ENCODE assay signal across 9 mouse cellular contexts in the genomic region with DNA sequence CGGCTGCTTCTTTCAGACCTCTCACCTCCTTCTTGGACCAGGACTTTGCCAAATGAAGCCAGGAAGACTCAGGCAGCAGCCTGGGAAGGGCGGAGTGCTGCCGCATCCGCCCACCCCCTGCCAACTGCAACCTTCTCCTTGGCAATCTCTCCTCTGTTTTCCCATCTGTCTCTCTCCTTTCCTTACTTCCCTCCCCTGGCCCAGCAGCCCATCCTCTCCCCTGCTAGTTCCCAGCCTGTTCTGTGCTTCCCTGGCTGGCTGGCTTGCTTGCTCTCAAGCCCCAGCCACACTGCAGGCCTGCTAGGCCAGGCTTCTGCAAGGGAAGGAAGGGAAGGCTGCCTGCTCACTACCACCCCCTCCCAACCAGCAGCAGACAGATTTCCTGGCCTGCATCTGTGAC. TPM values are rescaled to one million over a fixed set of nuclear protein-coding genes. Genes with fewer than 3 reads are reported as not detected.
DNase-seq lines count a peak whose midpoint lies in the region; ATAC-seq and TF ChIP-seq lines count a peak whose summit lies in the region.
"Had no signal": no experiment of that assay in that cellular context is flagged by ENCODE, and none has a peak within 500 bp of the region (broad histone marks: within the 10 kb centered on the region; RNA-seq: fewer than 3 reads in every experiment).

No protein-coding gene starts in this region.

- no peak for ATAC-seq in liver, postnatal 0 days
- ATAC-seq in liver, embryonic 12.5 days, result no peak
- ATAC-seq in forebrain, embryonic 15.5 days (replicated peaks), result peak; percentile 47

- H3K27ac ChIP-seq in liver, postnatal 0 days (ENCODE audit: low read depth), result peak overlapping the region; percentile 11; the same call in 1 of the 2 replicates
- no peak overlapping the region for H3K27ac ChIP-seq in liver, embryonic 12.5 days
- H3K27ac ChIP-seq in forebrain, embryonic 15.5 days (replicated peaks), result peak overlapping the region; percentile 85
- H3K27ac ChIP-seq: limb, embryonic 12.5 days had no signal

- WGBS in liver, postnatal 0 days (ENCODE audit: insufficient replicate concordance), result 81% methylated on average over 3 of the region's 4 CpGs
- WGBS in liver, embryonic 12.5 days (ENCODE audit: insufficient replicate concordance), result 77% methylated on average over 3 of the region's 4 CpGs
- WGBS in forebrain, embryonic 15.5 days, result 54% methylated on average over 4 of the region's 4 CpGs

- TF ChIP-seq CTCF in liver, postnatal 0 days (IDR thresholded peaks at IDR 0.05; ENCODE audit: low read depth), result no peak

- no peak overlapping the region for H3K4me3 ChIP-seq in liver, postnatal 0 days (ENCODE audit: low read depth, low read length)
- H3K4me3 ChIP-seq in liver, embryonic 12.5 days, result no peak overlapping the region
- no peak overlapping the region for H3K4me3 ChIP-seq in forebrain, embryonic 15.5 days
- H3K4me3 ChIP-seq: limb, embryonic 12.5 days had no signal

- TF ChIP-seq EP300 in liver, postnatal 0 days (IDR thresholded peaks at IDR 0.05; ENCODE audit: low read depth), result no peak

- peaks cover 7% of the 10 kb centered on the region; the same call in 1 of the 2 replicates for H3K27me3 ChIP-seq in liver, postnatal 0 days (ENCODE audit: insufficient read depth, low read length)
- H3K27me3 ChIP-seq in liver, embryonic 12.5 days (replicated peaks), result peaks cover 70% of the 10 kb centered on the region
- H3K27me3 ChIP-seq in forebrain, embryonic 15.5 days, result no peaks in the 10 kb centered on the region

- intact Hi-C loops in left cerebral cortex, postnatal 4 days (cut with DNase I), result no loop called here

- H3K36me3 ChIP-seq in liver, postnatal 0 days (replicated peaks; ENCODE audit: insufficient read depth, low read length), result no peaks in the 10 kb centered on the region
- H3K36me3 ChIP-seq in liver, embryonic 12.5 days, result no peaks in the 10 kb centered on the region
- H3K36me3 ChIP-seq in forebrain, embryonic 15.5 days, result no peaks in the 10 kb centered on the region
- H3K36me3 ChIP-seq: limb, embryonic 12.5 days had no signal

- peaks cover 11% of the 10 kb centered on the region for H3K4me1 ChIP-seq in liver, postnatal 0 days (ENCODE audit: insufficient read depth)
- H3K4me1 ChIP-seq in liver, embryonic 12.5 days, result peaks cover 15% of the 10 kb centered on the region
- peaks cover 35% of the 10 kb centered on the region for H3K4me1 ChIP-seq in forebrain, embryonic 15.5 days

- H3K4me2 ChIP-seq in liver, postnatal 0 days (ENCODE audit: low read depth, low read length), result no peak overlapping the region
- no peak overlapping the region for H3K4me2 ChIP-seq in liver, embryonic 12.5 days
- H3K4me2 ChIP-seq in forebrain, embryonic 15.5 days (replicated peaks), result no peak overlapping the region
- H3K4me2 ChIP-seq: limb, embryonic 12.5 days had no signal

- no peak for DNase-seq in liver, postnatal 0 days
- peak; percentile 89 for DNase-seq in cerebellum, adult 11-12 months
- DNase-seq in left cerebral cortex, postnatal 4 days, result peak; percentile 85
- DNase-seq in yolk sac, embryonic 10.5 days (ENCODE audit: low spot score), result no peak
- no peak for DNase-seq in gastrocnemius, adult 18-20 months (ENCODE audit: low spot score)

- H3K9ac ChIP-seq in liver, postnatal 0 days (replicated peaks), result no peak overlapping the region
- no peak overlapping the region for H3K9ac ChIP-seq in liver, embryonic 12.5 days
- H3K9ac ChIP-seq in forebrain, embryonic 15.5 days (replicated peaks), result no peak overlapping the region
- H3K9ac ChIP-seq: limb, embryonic 12.5 days had no signal

- no peaks in the 10 kb centered on the region for H3K9me3 ChIP-seq in liver, postnatal 0 days (ENCODE audit: low read length)
- no peaks in the 10 kb centered on the region for H3K9me3 ChIP-seq in liver, embryonic 12.5 days (replicated peaks)
- H3K9me3 ChIP-seq in forebrain, embryonic 15.5 days, result no peaks in the 10 kb centered on the region
- H3K9me3 ChIP-seq: limb, embryonic 12.5 days had no signal

RNA-seq across cellular contexts. Expression of a gene that starts 3.3 kb away (rescaled TPM):
- polyA plus RNA-seq in liver, postnatal 0 days (2015; fragmentation: Nextera tagmentation; extraction: Ambion mirVana), result not detected in 2 replicates
- polyA plus RNA-seq in liver, embryonic 12.5 days (2016; fragmentation: Nextera tagmentation; extraction: Ambion mirVana), result not detected in 2 replicates
- not detected in 2 replicates for polyA plus RNA-seq in forebrain, embryonic 15.5 days (2015; fragmentation: Nextera tagmentation; extraction: Ambion mirVana)
- total RNA-seq in left cerebral cortex, postnatal 4 days (2021), result not detected
- not detected for total RNA-seq in gastrocnemius, adult 18-20 months (2021)
- total RNA-seq: common myeloid progenitor, adult 5-6 weeks had no signal
- polyA plus RNA-seq: limb, embryonic 12.5 days had no signal

RNA-seq across cellular contexts. Expression of a gene that starts 3.7 kb away (rescaled TPM):
- polyA plus RNA-seq in liver, postnatal 0 days (2015; fragmentation: Nextera tagmentation; extraction: Ambion mirVana), result 0.06 and 0.14 TPM in 2 replicates
- polyA plus RNA-seq in liver, embryonic 12.5 days (2016; fragmentation: Nextera tagmentation; extraction: Ambion mirVana), result 0.35 and 0.37 TPM in 2 replicates
- 24.2 and 25.8 TPM in 2 replicates for polyA plus RNA-seq in forebrain, embryonic 15.5 days (2015; fragmentation: Nextera tagmentation; extraction: Ambion mirVana)
- total RNA-seq in left cerebral cortex, postnatal 4 days (2021), result 100 to 1,000 TPM; 109 to 128 TPM
- under 1 TPM in 1 of 2 experiments, not detected in 1; 0.02 TPM for total RNA-seq in gastrocnemius, adult 18-20 months (2021)
- total RNA-seq: common myeloid progenitor, adult 5-6 weeks had no signal

RNA-seq across cellular contexts. Expression of a gene that starts 13.4 kb away (rescaled TPM):
- polyA plus RNA-seq in liver, postnatal 0 days (2015; fragmentation: Nextera tagmentation; extraction: Ambion mirVana), result 0.36 and 0.52 TPM in 2 replicates
- 0.36 and 0.39 TPM in 2 replicates for polyA plus RNA-seq in liver, embryonic 12.5 days (2016; fragmentation: Nextera tagmentation; extraction: Ambion mirVana)
- polyA plus RNA-seq in forebrain, embryonic 15.5 days (2015; fragmentation: Nextera tagmentation; extraction: Ambion mirVana), result 1.3 and 1.6 TPM in 2 replicates
- total RNA-seq in left cerebral cortex, postnatal 4 days (2021), result 1 to 10 TPM; 1.8 to 2.1 TPM
- total RNA-seq in gastrocnemius, adult 18-20 months (2021), result 10 to 100 TPM; 14.4 to 16.6 TPM

RNA-seq across cellular contexts. Expression of a gene that starts 30.3 kb away (rescaled TPM):
- 14.0 and 14.7 TPM in 2 replicates for polyA plus RNA-seq in liver, postnatal 0 days (2015; fragmentation: Nextera tagmentation; extraction: Ambion mirVana)
- 23.1 TPM in 2 replicates for polyA plus RNA-seq in liver, embryonic 12.5 days (2016; fragmentation: Nextera tagmentation; extraction: Ambion mirVana)
- polyA plus RNA-seq in forebrain, embryonic 15.5 days (2015; fragmentation: Nextera tagmentation; extraction: Ambion mirVana), result 25.3 and 27.2 TPM in 2 replicates
- 10 to 100 TPM; 17.8 to 19.7 TPM for total RNA-seq in left cerebral cortex, postnatal 4 days (2021)
- total RNA-seq in gastrocnemius, adult 18-20 months (2021), result 1 to 10 TPM; 5.3 TPM

RNA-seq across cellular contexts. Expression of a gene that starts 38.0 kb away (rescaled TPM):
- 28.8 and 31.4 TPM in 2 replicates for polyA plus RNA-seq in liver, postnatal 0 days (2015; fragmentation: Nextera tagmentation; extraction: Ambion mirVana)
- polyA plus RNA-seq in liver, embryonic 12.5 days (2016; fragmentation: Nextera tagmentation; extraction: Ambion mirVana), result 92.8 and 95.2 TPM in 2 replicates
- polyA plus RNA-seq in forebrain, embryonic 15.5 days (2015; fragmentation: Nextera tagmentation; extraction: Ambion mirVana), result 59.0 and 69.4 TPM in 2 replicates
- 1 to 10 TPM; 7.6 to 8.3 TPM for total RNA-seq in left cerebral cortex, postnatal 4 days (2021)
- under 1 TPM; 0.07 to 0.55 TPM for total RNA-seq in gastrocnemius, adult 18-20 months (2021)

Comparison
In these comparisons a context has a peak if more than half of its experiments do, and no peak if none do; other contexts are left out.
1. DNase-seq: peak in cerebellum, adult 11-12 months (single experiment) and left cerebral cortex, postnatal 4 days (single experiment); none in liver, postnatal 0 days (single experiment), yolk sac, embryonic 10.5 days (single experiment) and gastrocnemius, adult 18-20 months (single experiment).
2. RNA of a gene that starts 3.7 kb away (polyA plus RNA-seq): 24.2 to 25.8 TPM in forebrain, embryonic 15.5 days; 0.35 to 0.37 TPM in liver, embryonic 12.5 days and 0.06 to 0.14 TPM in liver, postnatal 0 days; every median in the first group is over 10 times any median in the second.